Mouse (Mus musculus) hindbrain, embryonic 14.5 days (tissue): ENCODE data around the gene Nxpe3. TPM values are rescaled to one million over a fixed set of nuclear protein-coding genes. Genes with fewer than 3 reads are reported as not detected.

Experiments
- ATAC-seq: fragments of 200-750 bp; cut with Nextera tagmentation; 2 replicates; pipeline ENCODE4 v1.8.0; 2017; ENCODE audit warnings: moderate number of reproducible peaks, mild to moderate bottlenecking, moderate TSS enrichment, moderate library complexity; ENCODE audit not compliant: low FRiP score
- DNase-seq: peaks from one replicate; pipeline ENCODE4 v3.0.0-alpha.2; 2015; ENCODE audit warnings: low spot score
- H3K27ac ChIP-seq: fragments of 300-500 bp; sonication (generic); 2 replicates; pipeline ENCODE4 v1.5.1; 2014; ENCODE audit warnings: mild to moderate bottlenecking, moderate library complexity
- H3K27me3 ChIP-seq: fragments of 300-500 bp; sonication (generic); 2 replicates; pipeline ENCODE4 v1.6.1; 2014; ENCODE audit warnings: mild to moderate bottlenecking, low read length, mixed read lengths; ENCODE audit not compliant: control insufficient read depth, insufficient read depth
- H3K36me3 ChIP-seq: fragments of 300-500 bp; sonication (generic); replicated peaks from 2 replicates; pipeline ENCODE4 v1.6.1; 2014; ENCODE audit not compliant: control insufficient read depth, insufficient read depth
- H3K4me1 ChIP-seq: fragments of 300-500 bp; sonication (generic); replicated peaks from 2 replicates; pipeline ENCODE4 v1.6.1; 2014; ENCODE audit warnings: antibody characterized with exemption, low read length, mixed read lengths; ENCODE audit not compliant: control insufficient read depth, insufficient read depth
- H3K4me2 ChIP-seq: fragments of 300-500 bp; sonication (generic); replicated peaks from 2 replicates; pipeline ENCODE4 v1.6.1; 2014; ENCODE audit warnings: mild to moderate bottlenecking, moderate library complexity
- H3K4me3 ChIP-seq: fragments of 300-500 bp; sonication (generic); replicated peaks from 2 replicates; pipeline ENCODE4 v1.5.1; 2014; ENCODE audit warnings: mild to moderate bottlenecking, low read length
- H3K9ac ChIP-seq: fragments of 300-500 bp; sonication (generic); 2 replicates; pipeline ENCODE4 v1.6.1; 2014
- H3K9me3 ChIP-seq: fragments of 300-500 bp; sonication (generic); 2 replicates; pipeline ENCODE4 v1.6.1; 2016; ENCODE audit warnings: low read length; ENCODE audit not compliant: control insufficient read depth
- WGBS: fragments of 180-500 bp; shearing (Covaris S2); extraction: QIAGEN DNeasy Blood & Tissue Kit; methylation state at CpG from one replicate; pipeline ENCODE4 v1.1.7; 2014; 5-methylcytosine and 5-hydroxymethylcytosine counted together
- polyA plus RNA-seq: library from polyadenylated mRNA; unstranded; fragments of >200 nt; fragmentation: Nextera tagmentation; extraction: Ambion mirVana; gene quantifications from 2 replicates; pipeline ENCODE4 v1.2.1, GENCODE M21; 2014

Gene Nxpe3
- polyA plus RNA-seq, 1 experiment from 2014 or later = 1.3 TPM

DNA sequence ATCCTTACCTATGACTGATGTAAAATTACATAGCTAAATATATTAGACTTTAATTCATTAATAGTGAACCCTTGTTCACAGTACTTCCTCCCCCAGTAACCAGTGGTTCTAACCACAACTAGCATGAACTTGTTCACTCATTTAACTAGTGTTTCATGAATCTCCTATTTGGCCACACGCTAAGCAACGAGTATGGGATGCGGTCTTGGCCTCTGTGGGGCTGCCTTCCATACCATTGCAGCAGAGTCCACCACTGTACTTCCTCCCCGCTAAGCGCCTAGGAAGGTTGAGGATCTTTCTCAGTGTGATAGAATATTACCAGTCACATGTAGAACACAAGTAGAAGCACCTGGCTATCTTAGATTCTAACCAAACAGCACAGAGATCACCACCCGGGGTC is 85.7 kb downstream of the Nxpe3 start:
- Histone ChIP-seq H3K4me1 (no peaks in the 10 kb centered on the region), H3K4me2 (no peak overlapping the region), H3K9me3 (no peaks in the 10 kb centered on the region), H3K4me3 (no peak overlapping the region), H3K27ac (no peak overlapping the region), H3K36me3 (peaks cover 26% of the 10 kb centered on the region), H3K9ac (no peak overlapping the region), H3K27me3 (no peaks in the 10 kb centered on the region)
- WGBS = 96% methylated on average over 6 of the region's 6 CpGs
- DNase-seq (no peak), ATAC-seq (no peak)

DNA sequence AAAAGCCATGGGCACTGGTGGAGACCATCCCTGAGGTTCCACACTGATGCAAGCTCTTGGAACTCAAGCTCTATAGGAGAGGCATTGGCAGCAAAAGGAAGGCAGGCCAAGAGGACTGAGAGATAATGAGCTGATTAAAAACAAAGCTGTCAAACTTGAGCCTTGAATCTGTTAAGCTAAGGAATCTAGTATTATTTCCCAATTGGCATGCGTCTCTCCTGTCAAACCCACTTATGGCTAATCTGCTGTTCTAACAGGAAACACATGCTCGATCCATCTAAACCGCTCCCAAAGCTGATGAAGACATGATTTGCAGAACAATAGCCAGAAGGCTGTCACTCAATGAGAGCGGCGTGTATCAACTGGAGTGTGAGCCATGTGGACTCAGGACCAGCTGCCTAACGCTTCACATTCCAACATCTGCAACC is 87.6 kb downstream of the Nxpe3 start:
- H3K9me3 ChIP-seq = no peaks in the 10 kb centered on the region
- H3K36me3 ChIP-seq = peaks cover 9% of the 10 kb centered on the region
- no peak overlapping the region for H3K4me3 ChIP-seq
- no peak overlapping the region for H3K4me2 ChIP-seq
- no peaks in the 10 kb centered on the region for H3K27me3 ChIP-seq
- no peak overlapping the region for H3K9ac ChIP-seq
- DNase-seq (no peak), ATAC-seq (no peak)
- 63% methylated on average over 6 of the region's 6 CpGs for WGBS
- no peak overlapping the region for H3K27ac ChIP-seq
- H3K4me1 ChIP-seq = no peaks in the 10 kb centered on the region

GRCm38 (mm10) chr16:55804799-55805198 is 90.3 kb downstream of the Nxpe3 start:
- Histone ChIP-seq H3K4me1 (no peaks in the 10 kb centered on the region), H3K4me2 (no peak overlapping the region), H3K9ac (no peak overlapping the region), H3K9me3 (no peaks in the 10 kb centered on the region), H3K36me3 (no peaks in the 10 kb centered on the region), H3K27me3 (no peaks in the 10 kb centered on the region), H3K27ac (no peak overlapping the region), H3K4me3 (no peak overlapping the region)
- DNase-seq (no peak), ATAC-seq (no peak)
- 96% methylated on average over 1 of the region's 1 CpGs for WGBS

DNA sequence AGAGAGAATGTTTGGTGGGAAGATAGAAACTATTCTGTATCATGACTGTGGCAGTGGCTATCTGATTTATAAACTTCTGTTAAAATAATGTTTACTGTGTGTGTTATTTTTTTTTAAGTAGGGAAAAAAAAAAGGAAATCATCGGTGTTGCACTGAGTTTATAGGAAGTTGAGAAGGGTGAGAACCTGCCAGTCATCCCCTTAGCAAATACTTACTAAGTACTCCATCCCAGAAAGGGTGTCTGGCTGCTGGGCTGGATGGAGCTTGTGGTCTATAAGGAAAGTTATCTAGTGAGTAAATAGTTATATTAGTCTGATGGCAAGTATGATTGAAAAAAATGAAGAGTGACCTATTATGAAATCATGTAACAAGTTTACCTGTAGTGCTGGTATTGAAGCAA is 93.5 kb downstream of the Nxpe3 start:
- 87% methylated on average over 1 of the region's 1 CpGs for WGBS
- ATAC-seq (no peak), DNase-seq (no peak)
- Histone ChIP-seq H3K4me3 (no peak overlapping the region), H3K36me3 (no peaks in the 10 kb centered on the region), H3K4me2 (no peak overlapping the region), H3K4me1 (no peaks in the 10 kb centered on the region), H3K27ac (no peak overlapping the region), H3K9me3 (no peaks in the 10 kb centered on the region), H3K27me3 (no peaks in the 10 kb centered on the region), H3K9ac (no peak overlapping the region)

DNA sequence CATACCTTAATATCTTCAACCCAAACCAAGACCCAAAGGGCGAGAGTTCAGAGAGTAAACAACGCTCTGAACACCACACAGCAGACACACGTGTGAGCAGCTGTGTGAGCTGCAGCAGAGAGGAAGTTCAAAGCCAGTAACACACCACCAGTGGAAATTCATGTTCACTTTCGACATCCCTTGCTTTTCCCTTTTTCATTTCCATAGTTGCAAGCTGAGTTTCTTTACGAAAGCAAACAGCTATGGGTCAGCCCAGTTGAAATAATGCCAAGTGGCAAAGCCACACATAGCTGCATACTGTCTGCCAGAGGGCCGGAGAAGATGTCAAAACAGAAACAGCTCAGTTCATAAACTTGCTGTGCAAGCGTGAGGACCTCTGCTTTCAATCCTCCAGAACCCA is 96.2 kb downstream of the Nxpe3 start:
- no peak overlapping the region for H3K9ac ChIP-seq
- DNase-seq (no peak), ATAC-seq (no peak)
- WGBS = 88% methylated on average over 7 of the region's 7 CpGs
- H3K9me3 ChIP-seq = no peaks in the 10 kb centered on the region
- H3K4me3 ChIP-seq = no peak overlapping the region
- no peak overlapping the region for H3K27ac ChIP-seq
- no peaks in the 10 kb centered on the region for H3K27me3 ChIP-seq
- H3K36me3 ChIP-seq = no peaks in the 10 kb centered on the region
- H3K4me2 ChIP-seq = no peak overlapping the region
- H3K4me1 ChIP-seq = no peaks in the 10 kb centered on the region

DNA sequence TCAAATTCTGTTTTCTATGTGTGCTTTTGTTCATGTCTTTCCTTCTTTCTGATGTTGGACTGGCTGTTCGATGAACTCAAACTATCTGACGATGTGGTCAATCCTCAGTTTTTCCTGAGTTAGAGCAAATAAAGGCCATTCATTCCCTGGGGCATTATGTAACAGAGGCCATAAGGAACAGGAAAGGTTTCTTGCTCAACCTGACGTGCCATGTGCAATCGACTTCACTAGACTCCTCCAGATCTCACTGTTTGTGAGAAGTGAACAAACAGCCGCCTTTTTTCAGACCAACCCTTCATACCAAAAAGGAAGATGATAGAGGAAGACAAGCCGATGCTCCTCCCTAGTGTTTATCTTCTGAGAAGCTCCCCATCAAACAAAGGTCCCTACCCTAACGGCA is 104.8 kb downstream of the Nxpe3 start:
- no peaks in the 10 kb centered on the region for H3K9me3 ChIP-seq

More for the DNA sequence above, 104.8 kb downstream of the Nxpe3 start:
- no peaks in the 10 kb centered on the region for H3K36me3 ChIP-seq
- no peak overlapping the region for H3K27ac ChIP-seq
- WGBS = 93% methylated on average over 7 of the region's 7 CpGs
- no peaks in the 10 kb centered on the region for H3K4me1 ChIP-seq
- H3K4me3 ChIP-seq = no peak overlapping the region
- no peak overlapping the region for H3K9ac ChIP-seq
- DNase-seq (no peak), ATAC-seq (no peak)
- no peak overlapping the region for H3K4me2 ChIP-seq
- H3K27me3 ChIP-seq = no peaks in the 10 kb centered on the region

Other genes with a start within 250 kb of the Nxpe3 start
- gene Nfkbiz, start 56.4 kb downstream of the Nxpe3 start, polyA plus RNA-seq = 2.0 TPM in 2 replicates
- 12.7 and 15.6 TPM in 2 replicates for gene Cep97, start 39.6 kb upstream of the Nxpe3 start, polyA plus RNA-seq
- 493 and 568 TPM in 2 replicates for gene Rpl24, start 71.0 kb upstream of the Nxpe3 start, polyA plus RNA-seq
- gene Zbtb11, start 78.6 kb upstream of the Nxpe3 start, polyA plus RNA-seq = 24.8 and 26.0 TPM in 2 replicates
- gene Pcnp, start 134.5 kb upstream of the Nxpe3 start, polyA plus RNA-seq = 214 and 224 TPM in 2 replicates
- gene Trmt10c, start 142.5 kb upstream of the Nxpe3 start, polyA plus RNA-seq = 20.9 and 21.8 TPM in 2 replicates
- gene Senp7, start 153.1 kb upstream of the Nxpe3 start, polyA plus RNA-seq = 49.1 and 54.7 TPM in 2 replicates